Mouse (Mus musculus): ENCODE measurements around the gene Nup210.

DNA sequence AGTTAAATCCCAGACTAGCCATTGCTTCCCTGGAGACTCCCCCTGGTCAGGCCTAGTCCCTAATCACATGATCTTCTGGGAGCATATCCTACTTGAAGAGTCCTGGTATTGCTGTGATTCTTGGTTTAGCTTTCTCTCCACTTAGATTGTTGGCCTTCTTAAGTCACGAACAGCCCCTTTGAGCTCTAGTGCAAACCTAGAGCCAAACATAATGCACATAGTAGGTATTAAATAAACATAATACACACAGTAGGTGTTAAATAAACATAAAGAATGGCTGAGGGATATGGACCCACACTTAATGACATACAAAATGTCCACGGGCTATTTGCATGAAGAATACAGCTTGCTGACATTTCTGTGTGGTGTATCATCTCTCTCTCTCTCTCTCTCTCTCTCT is 112.5 kb downstream of the Nup210 start:
- TF ChIP-seq CEBPB (IDR thresholded peaks at IDR 0.05; ENCODE audit: low read depth) = no peak
- no peak for TF ChIP-seq CTCF (IDR thresholded peaks at IDR 0.05; ENCODE audit: control insufficient read depth, insufficient read depth, insufficient read length)
- no peak for TF ChIP-seq MAX (IDR thresholded peaks at IDR 0.05)
- no peak for TF ChIP-seq FOSL1 (IDR thresholded peaks at IDR 0.05; ENCODE audit: insufficient read depth, low read length, poor library complexity, severe bottlenecking)
- TF ChIP-seq USF1 (IDR thresholded peaks at IDR 0.05; ENCODE audit: low read depth) = no peak
- no peak for TF ChIP-seq MYOG (IDR thresholded peaks at IDR 0.05; ENCODE audit: control insufficient read depth, extremely low read depth, insufficient read length)
- TF ChIP-seq MYOD1 (IDR thresholded peaks at IDR 0.05; ENCODE audit: control insufficient read depth, insufficient read length, low read depth) = no peak

All from C2C12 (cell line).